In the genomic region with DNA sequence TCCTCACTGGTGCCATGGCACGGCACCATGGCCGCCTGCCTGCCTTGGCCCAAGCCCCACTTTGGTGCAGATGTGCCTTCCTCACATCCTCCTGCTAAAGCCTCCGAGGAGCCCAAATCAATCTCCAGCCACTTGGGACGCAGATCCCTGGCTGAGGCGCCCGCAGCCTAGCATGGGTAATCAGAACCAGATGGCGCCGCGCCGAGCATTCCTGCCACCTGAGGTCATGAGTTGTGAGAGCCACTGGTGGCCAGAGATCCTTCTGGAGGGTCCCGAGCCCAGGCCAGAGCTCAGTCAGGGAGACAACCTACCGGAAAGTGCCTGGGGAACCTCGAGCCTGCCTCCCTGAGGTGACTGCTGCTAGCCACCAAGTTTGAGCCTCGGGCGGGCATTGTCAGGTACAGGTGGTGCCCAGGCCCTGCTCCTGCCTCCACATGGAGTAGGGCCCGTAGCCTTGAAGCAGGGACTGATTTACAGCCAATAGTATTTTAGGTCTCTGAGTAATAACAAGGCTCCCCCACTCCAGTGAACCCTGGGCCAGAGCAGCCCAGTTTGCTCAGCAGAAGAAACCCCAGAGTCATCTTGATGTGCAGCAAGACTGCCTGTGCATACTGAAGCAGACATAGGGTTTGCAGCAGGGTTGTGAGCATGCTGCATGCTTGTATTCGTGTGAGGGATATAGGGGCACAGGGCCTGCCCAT, we compare ENCODE assay signal across 10 mouse cellular contexts. TPM values are rescaled to one million over a fixed set of nuclear protein-coding genes. Genes with fewer than 3 reads are reported as not detected.
DNase-seq lines count a peak whose midpoint lies in the region; ATAC-seq lines count a peak whose summit lies in the region.
"Had no signal": no experiment of that assay in that cellular context is flagged by ENCODE, and none has a peak within 500 bp of the region (broad histone marks: within the 10 kb centered on the region; RNA-seq: fewer than 3 reads in every experiment).

No protein-coding gene starts in this region.

- no peak overlapping the region for H3K4me3 ChIP-seq in intestine, embryonic 15.5 days (replicated peaks)
- H3K4me3 ChIP-seq in midbrain, embryonic 11.5 days (ENCODE audit: low read depth, low read length) = no peak overlapping the region
- H3K4me3 ChIP-seq: heart, embryonic 13.5 days; layer of hippocampus, adult 2 months had no signal

- DNase-seq in heart, adult 18-20 months = peak; percentile 44 to 59
- no peak for DNase-seq in heart, postnatal 25 days (ENCODE audit: low spot score)
- DNase-seq in adipocyte (ENCODE audit: low spot score) = peak; percentile 70
- DNase-seq in gastrocnemius, postnatal 10 days = peak; percentile 77
- DNase-seq in hindlimb bud, embryonic 11.5 days (ENCODE audit: extremely low spot score, low read depth, low spot score) = peak; percentile 73
- no peak for DNase-seq in layer of hippocampus, adult 18-20 months (ENCODE audit: low spot score in 2 of 2)
- no peak for DNase-seq in midbrain, embryonic 11.5 days (ENCODE audit: low spot score, missing footprints)

- intact Hi-C loops in heart, postnatal 25 days (cut with DNase I) = no loop called here

- H3K4me2 ChIP-seq in intestine, embryonic 15.5 days (replicated peaks) = no peak overlapping the region
- no peak overlapping the region for H3K4me2 ChIP-seq in midbrain, embryonic 11.5 days
- H3K4me2 ChIP-seq: heart, embryonic 13.5 days had no signal

- H3K9ac ChIP-seq in intestine, embryonic 15.5 days = no peak overlapping the region
- no peak overlapping the region for H3K9ac ChIP-seq in midbrain, embryonic 11.5 days (ENCODE audit: low read length)
- H3K9ac ChIP-seq: heart, embryonic 13.5 days had no signal

- no peaks in the 10 kb centered on the region for H3K36me3 ChIP-seq in intestine, embryonic 15.5 days
- H3K36me3 ChIP-seq in midbrain, embryonic 11.5 days (ENCODE audit: control insufficient read depth, insufficient read depth, low read length) = no peaks in the 10 kb centered on the region
- H3K36me3 ChIP-seq: heart, embryonic 13.5 days had no signal

- no peaks in the 10 kb centered on the region for H3K27me3 ChIP-seq in intestine, embryonic 15.5 days (replicated peaks)
- no peaks in the 10 kb centered on the region for H3K27me3 ChIP-seq in midbrain, embryonic 11.5 days (ENCODE audit: control insufficient read depth, insufficient read depth, low read length)

- 52% methylated on average over 17 of the region's 17 CpGs for WGBS in intestine, embryonic 15.5 days
- WGBS in midbrain, embryonic 11.5 days = 75% methylated on average over 17 of the region's 17 CpGs

- ATAC-seq in intestine, embryonic 15.5 days = no peak
- no peak for ATAC-seq in midbrain, embryonic 11.5 days (ENCODE audit: low FRiP score)

- no peaks in the 10 kb centered on the region for H3K9me3 ChIP-seq in intestine, embryonic 15.5 days
- no peaks in the 10 kb centered on the region for H3K9me3 ChIP-seq in midbrain, embryonic 11.5 days (ENCODE audit: control insufficient read depth, low read length)
- H3K9me3 ChIP-seq: heart, embryonic 13.5 days had no signal

- H3K27ac ChIP-seq in intestine, embryonic 15.5 days = no peak overlapping the region
- no peak overlapping the region for H3K27ac ChIP-seq in midbrain, embryonic 11.5 days (ENCODE audit: low read depth, low read length)
- H3K27ac ChIP-seq: heart, embryonic 13.5 days; layer of hippocampus, adult 2 months had no signal

- H3K4me1 ChIP-seq in intestine, embryonic 15.5 days (replicated peaks) = no peaks in the 10 kb centered on the region
- peaks cover 2% of the 10 kb centered on the region; the same call in 1 of the 2 replicates for H3K4me1 ChIP-seq in midbrain, embryonic 11.5 days (ENCODE audit: control insufficient read depth, insufficient read depth, low read length)

RNA-seq across cellular contexts. Expression of a gene that starts 35.1 kb away (rescaled TPM):
- 1 to 10 TPM; 1.1 to 1.3 TPM for total RNA-seq in heart, adult 18-20 months (2021)
- total RNA-seq in heart, postnatal 25 days (2021) = under 1 TPM; 0.68 to 0.78 TPM
- 1 to 10 TPM; 2.3 to 5.5 TPM for total RNA-seq in gastrocnemius, postnatal 10 days (2021)
- total RNA-seq in layer of hippocampus, adult 18-20 months (2021) = 1 to 10 TPM; 1.6 to 2.4 TPM
- polyA plus RNA-seq in intestine, embryonic 15.5 days (2015; fragmentation: Nextera tagmentation; extraction: Ambion mirVana) = 0.23 and 0.49 TPM in 2 replicates
- polyA plus RNA-seq in midbrain, embryonic 11.5 days (2014; fragmentation: Nextera tagmentation; extraction: Ambion mirVana) = 0.63 and 0.87 TPM in 2 replicates

RNA-seq across cellular contexts. Expression of a gene that starts 56.7 kb away (rescaled TPM):
- total RNA-seq in heart, adult 18-20 months (2021) = 1 to 10 TPM; 3.9 to 4.1 TPM
- total RNA-seq in heart, postnatal 25 days (2021) = 1 to 10 TPM; 3.3 to 4.6 TPM
- 1 to 10 TPM; 3.9 to 5.2 TPM for total RNA-seq in gastrocnemius, postnatal 10 days (2021)
- 1 to 10 TPM; 9.2 to 9.7 TPM for total RNA-seq in layer of hippocampus, adult 18-20 months (2021)
- polyA plus RNA-seq in intestine, embryonic 15.5 days (2015; fragmentation: Nextera tagmentation; extraction: Ambion mirVana) = 3.2 and 3.4 TPM in 2 replicates
- 2.0 and 2.1 TPM in 2 replicates for polyA plus RNA-seq in midbrain, embryonic 11.5 days (2014; fragmentation: Nextera tagmentation; extraction: Ambion mirVana)

RNA-seq across cellular contexts. Expression of a gene that starts 56.9 kb away (rescaled TPM):
- 1 to 10 TPM; 6.1 to 6.4 TPM for total RNA-seq in heart, adult 18-20 months (2021)
- total RNA-seq in heart, postnatal 25 days (2021) = 1 to 10 TPM; 4.9 to 5.6 TPM
- 1 to 10 TPM; 4.3 to 4.6 TPM for total RNA-seq in gastrocnemius, postnatal 10 days (2021)
- total RNA-seq in layer of hippocampus, adult 18-20 months (2021) = 1 to 10 TPM; 6.3 to 6.9 TPM
- 13.8 and 14.0 TPM in 2 replicates for polyA plus RNA-seq in intestine, embryonic 15.5 days (2015; fragmentation: Nextera tagmentation; extraction: Ambion mirVana)
- polyA plus RNA-seq in midbrain, embryonic 11.5 days (2014; fragmentation: Nextera tagmentation; extraction: Ambion mirVana) = 10.3 and 12.9 TPM in 2 replicates

Comparison
In these comparisons a context has a peak if more than half of its experiments do, and no peak if none do; other contexts are left out.
1. DNase-seq: peak in heart, adult 18-20 months (2 of 2), adipocyte (single experiment), gastrocnemius, postnatal 10 days (single experiment) and hindlimb bud, embryonic 11.5 days (single experiment); none in heart, postnatal 25 days (single experiment), layer of hippocampus, adult 18-20 months (0 of 2) and midbrain, embryonic 11.5 days (single experiment).